Mouse (Mus musculus) lung, adult 2 months (tissue): ENCODE measurements around the gene Fbxw7.

Source experiments
- CTCF ChIP-seq: fragments of 200-500 bp; IDR thresholded peaks from 2 replicates; pipeline ENCODE4 v1.5.1; 2011; ENCODE audit warnings: mild to moderate bottlenecking, low read length, control low read depth; ENCODE audit not compliant: insufficient read depth
- POLR2A ChIP-seq: fragments of 200-500 bp; IDR thresholded peaks from 2 replicates; pipeline ENCODE4 v1.6.1; 2011; ENCODE audit warnings: low read depth, mild to moderate bottlenecking, control low read depth, low read length, borderline replicate concordance; ENCODE audit errors: extremely low read depth

DNA sequence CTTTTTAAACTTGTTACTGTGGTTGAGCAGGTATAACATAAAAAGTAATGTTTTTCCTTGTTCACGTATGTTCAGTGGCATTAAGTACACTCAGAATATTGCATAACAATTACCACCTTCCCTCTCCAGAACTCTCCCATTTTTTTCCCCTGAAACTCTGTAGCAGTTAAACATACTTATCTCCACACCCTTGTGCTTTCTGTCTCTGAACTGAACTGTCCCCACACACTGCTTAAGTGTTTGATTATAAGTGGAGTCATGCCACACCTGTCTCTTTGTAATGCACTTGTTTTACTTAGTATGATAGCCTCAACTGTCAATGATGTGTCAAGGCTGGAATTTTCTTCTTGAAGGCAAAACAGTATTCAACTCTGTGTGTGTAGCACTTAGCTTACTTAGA, 108.6 kb downstream of the Fbxw7 start:
- TF ChIP-seq POLR2A (no peak), CTCF (no peak)
